Mouse (Mus musculus): ENCODE results near the gene Gtf2ird1.

The Gtf2ird1 gene

DNA sequence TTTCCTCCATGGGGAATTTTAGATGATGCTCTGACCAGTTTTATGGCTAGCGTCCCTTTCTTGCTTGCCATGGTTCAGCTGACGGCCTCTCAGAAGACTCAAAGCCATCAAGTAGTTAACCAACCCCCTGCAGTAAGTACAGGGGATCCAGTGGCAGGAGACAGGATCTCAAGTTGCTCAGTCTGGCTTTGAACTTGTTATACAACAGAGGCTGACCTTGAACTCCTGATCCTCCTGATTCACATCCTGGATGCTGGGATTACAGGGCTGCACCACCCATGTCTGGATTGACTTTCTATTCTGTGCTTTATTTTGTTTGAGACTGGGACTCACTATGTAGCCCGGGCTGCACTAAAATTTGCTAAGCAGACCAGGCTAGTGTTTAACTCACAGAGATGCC is 14.4 kb downstream of the Gtf2ird1 start:
- no peak for DNase-seq

DNA sequence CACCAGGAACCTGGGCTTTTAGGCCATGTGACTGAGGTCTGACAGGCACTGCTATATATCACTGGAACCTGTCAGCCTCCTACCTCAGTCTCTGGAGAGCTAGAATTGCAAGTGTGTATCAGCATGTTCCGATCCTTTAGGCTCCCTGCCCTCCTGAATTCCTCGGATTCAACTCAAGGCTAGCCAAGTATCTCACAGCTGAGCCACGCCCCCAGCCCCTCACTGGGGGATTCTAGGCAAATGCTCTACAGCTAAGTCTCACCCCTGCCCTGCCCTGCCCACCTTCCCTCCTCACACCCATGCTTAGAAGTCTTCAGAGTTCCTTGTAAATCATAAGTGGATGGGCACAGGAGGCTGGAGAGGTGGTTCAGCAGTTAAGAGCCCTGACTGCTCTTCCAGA is 15.4 kb downstream of the Gtf2ird1 start:
- no peak for DNase-seq

DNA sequence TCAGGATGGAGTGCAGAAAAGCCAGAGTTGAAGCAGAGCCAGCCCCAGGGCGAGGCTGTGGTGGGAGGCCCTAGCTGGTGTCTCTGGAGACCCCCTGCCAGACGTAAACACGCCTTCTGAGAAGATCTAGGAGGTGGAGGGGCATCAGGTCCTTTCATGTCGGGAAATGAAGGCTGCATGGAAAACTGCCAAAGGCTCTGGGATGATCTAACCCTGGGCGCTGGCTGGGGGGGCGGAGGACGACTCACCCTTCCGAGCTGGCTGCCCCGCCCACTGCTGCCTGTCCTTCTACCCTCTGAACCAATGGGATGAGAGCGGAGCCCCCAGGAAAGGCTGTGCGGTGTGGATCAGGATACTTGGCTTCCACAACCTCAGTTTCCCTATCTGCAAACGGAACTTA is 16.4 kb downstream of the Gtf2ird1 start:
- peak; percentile 45 for DNase-seq

DNA sequence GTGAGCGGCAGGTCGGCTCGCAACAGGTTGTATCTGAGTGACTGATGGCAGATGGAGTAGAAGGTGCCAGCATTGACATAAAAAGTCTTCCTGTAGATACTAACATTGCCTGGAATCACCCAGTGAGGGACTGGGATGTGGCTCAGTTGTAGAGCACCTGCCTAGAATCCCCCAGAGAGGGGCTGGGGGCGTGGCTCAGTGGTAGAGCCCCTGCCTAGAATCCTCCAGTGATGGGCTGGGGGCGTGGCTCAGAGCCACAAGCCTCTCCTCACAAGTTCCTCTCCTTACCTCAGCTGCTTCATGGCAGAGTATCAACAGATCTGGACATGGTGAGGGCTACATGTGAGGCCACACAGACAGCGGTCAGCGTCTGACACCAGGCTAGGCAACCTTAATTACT is 17.0 kb downstream of the Gtf2ird1 start:
- DNase-seq: no peak

DNA sequence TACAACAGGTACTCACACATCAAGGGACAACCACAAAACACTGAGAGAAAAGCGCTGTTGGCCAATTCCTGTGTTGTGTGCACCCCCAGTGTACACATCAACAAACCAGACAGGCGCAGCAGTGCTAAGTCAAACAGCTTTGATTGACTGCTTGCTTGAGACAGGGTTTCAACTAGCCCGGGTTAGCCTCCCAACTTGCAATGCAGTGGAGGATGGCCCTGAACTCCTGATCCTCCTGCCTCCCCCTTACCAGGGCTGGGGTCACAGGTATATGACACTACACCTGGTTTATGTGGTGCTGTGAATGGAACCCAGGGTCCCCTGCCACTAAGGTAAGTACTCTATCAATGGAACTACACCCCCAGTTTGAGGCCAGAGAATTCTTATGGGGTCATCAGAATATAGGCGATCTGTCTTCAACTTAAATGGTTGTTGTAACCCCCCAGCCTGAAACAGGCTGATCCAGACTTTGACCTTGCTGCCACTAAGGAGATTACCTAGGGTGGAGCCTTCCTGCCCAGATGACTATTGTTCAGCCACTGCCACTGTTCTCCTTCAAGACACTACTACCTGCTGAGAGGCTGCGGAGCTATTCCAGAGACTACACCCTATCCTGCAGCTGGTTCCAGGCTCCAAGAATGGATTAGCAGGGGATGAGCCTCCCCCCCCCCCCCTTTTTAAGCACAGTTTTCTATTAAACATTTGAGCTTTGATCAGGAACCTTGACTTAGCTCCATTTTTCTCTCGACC is 17.7 kb downstream of the Gtf2ird1 start:
- DNase-seq: no peak

DNA sequence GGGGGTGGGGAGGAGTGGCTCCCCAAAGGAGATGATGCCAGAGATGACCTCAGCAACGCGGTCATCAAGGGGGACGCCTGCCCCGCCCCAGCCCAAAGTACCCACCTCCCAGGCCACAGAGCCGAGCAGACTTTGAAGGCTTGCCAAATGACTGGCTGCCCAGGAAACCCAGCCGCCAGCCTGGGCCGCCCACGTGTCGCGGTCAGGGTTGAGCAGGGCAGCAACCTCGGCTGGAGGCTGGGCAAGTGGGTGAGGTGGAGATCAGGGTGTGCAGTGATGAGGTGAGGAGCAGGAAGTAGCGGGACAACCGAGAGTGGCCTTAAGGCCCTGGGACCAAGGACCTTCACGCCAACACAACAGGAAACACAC is 19.1 kb downstream of the Gtf2ird1 start:
- DNase-seq: peak; percentile 13

DNA sequence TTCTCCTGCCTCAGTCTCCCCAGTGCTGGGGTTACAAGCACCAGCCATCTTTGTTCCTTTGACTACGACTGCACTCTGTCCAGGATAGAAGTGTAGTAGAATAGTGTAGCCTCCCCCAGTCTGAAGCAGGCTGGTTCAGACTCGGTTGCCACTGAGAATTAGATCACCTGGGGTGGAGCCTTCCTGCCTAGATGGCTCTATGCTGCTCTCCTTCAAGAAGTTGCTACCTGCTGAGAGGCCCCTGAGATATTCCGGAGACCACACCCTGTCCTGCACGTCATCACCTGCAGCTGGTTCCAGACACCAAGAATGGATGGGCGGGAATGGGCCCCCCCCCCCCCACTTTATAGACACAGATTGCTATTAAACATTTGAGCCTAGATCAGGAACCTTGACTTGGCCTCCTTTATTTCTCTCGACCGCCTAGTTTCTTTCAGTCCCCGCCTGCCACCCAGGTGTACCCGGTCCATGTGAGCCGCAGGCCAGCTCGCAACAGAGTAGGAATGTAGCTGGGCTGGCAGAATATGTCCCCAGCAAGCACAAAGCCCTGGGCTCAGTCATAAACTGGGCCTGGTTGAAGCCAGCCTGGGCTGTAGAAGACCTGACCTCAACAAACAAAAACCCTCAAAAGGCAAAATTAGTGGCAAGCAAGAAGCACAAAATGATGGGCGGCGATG is 19.6 kb downstream of the Gtf2ird1 start:
- no peak for DNase-seq

DNA sequence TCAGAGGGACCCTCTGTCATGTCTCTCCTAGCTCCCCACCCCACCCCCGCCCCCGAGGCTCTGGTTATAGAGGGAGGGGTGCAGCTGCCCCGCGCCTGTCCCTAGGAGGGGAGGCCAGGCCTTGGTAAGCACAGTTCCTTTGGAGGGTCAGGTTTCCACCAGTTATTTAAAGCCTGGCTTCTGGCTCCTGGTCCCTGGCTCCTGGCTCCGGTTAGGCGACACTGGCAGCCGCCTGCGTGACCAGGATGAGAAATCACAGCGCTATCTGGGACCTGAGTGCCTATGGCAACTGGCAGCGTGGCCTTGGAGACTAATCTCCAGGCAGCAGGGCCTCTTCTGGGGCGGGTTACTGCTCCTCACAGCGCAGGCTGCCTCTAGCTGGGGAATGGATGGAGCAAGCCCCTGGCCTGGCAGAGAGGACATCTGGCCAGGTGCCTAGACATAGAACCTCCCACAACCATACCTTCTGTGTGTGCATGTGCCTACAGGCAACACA is 20.6 kb downstream of the Gtf2ird1 start:
- no peak for DNase-seq

DNA sequence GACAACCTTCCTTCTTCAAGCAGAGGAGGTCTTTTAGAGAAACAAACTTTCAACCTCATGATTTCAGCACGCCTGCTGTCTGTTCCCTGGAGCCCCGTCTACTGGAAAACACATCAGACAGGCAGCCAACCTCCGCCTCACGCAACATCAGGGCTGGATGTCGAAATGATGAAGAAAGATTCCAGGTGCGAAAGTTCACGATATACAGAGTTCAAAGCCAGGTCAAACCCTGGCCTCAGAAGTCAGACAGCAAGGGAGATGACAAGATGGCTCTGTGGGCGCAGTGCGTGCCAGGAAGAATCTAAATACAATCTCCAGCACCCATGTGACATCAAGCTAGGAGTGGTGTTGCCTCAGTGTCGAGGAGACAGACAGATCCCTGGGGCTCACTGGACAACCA is 23.4 kb downstream of the Gtf2ird1 start:
- DNase-seq: peak; percentile 18

DNA sequence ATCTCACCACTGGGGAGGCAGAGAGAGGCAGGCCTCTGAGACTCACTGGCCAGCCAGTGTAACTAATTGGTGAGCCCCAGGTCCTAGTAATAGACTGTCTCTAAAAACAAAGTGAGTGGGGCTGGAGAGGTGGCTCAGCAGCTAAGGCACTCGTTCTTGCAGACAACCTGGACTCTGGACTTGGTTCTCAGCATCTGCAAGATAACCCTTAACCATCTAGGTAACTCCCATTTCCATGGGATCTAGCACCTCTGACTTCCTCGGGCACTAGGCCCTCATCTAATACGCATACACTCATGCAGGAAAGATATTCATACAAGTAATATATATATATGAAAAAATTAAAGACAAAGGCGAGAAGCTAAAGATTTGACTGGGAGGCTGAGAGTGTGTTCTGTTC is 26.4 kb downstream of the Gtf2ird1 start:
- DNase-seq: no peak

DNA sequence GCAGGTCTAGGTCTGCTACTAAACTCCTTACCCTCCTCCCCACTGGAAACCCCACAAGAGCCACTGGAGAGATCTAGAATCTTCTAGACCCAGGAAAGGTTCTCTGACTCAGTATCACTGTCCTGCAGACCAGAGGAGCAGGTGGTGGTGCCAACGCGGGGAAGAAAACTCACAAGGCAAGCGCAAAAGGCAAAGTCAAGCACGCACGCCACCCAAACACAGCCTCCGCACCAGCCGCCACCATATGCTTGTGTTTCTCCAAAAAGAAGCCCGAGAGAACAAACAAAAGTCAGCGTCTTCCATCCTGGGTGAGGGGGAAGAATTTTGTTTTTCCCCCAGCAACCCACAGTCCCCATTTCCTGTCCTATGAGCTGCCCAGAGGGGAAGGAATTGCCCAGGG is 28.9 kb downstream of the Gtf2ird1 start:
- no peak for DNase-seq

DNA sequence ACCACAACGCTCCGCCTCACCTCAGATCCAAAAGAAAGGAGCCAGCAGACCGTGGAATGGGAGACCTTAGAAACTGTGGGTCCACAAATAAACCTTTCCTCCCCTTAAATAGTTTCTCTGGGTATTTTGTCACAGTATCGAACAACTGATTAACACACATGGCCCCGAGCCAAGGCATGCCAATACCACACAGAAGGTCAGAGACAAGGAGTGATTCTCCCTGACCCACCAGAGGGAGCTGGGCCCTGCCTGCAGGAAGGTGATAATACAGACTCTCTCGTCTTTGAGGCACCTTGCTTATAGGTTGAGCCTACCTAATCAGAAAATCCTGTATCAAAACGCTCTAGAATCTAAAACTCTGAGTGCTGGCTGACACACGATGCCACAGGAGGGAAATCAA is 30.9 kb downstream of the Gtf2ird1 start:
- DNase-seq: no peak

DNA sequence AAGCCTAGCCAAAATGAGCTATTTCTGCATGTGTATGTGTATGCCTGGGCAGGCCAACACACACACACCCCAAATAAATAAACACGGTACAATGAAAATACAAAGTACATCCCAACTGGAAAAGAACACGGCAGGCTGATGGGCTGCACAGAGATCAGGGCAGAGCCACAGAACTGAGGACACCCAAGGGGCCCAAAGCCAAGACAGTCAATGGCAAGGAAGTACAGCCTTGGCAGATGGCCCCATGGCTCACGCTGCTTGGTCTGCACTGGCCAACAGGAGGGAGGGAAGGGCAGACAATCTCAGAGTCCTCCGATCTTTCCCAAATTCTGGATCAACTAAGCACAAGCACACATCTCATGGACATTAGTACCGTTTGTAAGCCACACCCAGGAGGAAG is 32.6 kb downstream of the Gtf2ird1 start:
- DNase-seq: no peak

DNA sequence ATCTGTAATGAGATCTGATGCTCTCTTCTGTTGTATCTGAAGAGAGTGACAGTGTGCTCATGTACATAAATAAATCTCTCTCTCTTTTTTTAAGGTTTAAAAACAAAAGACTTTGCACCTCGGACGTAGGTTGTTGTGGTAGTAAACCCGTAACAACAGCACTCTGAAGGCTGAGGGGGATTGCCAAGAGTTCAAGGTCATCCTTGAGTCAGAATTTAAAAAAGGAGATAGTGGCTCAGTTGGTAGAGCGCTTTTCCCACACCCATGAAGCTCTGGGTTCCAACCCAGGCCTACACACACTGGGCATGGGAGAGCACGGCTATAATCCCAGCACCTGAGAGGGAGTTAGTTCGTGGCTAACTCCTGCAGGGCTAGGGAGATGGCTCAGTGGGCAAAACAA is 33.1 kb downstream of the Gtf2ird1 start:
- no peak for DNase-seq

DNA sequence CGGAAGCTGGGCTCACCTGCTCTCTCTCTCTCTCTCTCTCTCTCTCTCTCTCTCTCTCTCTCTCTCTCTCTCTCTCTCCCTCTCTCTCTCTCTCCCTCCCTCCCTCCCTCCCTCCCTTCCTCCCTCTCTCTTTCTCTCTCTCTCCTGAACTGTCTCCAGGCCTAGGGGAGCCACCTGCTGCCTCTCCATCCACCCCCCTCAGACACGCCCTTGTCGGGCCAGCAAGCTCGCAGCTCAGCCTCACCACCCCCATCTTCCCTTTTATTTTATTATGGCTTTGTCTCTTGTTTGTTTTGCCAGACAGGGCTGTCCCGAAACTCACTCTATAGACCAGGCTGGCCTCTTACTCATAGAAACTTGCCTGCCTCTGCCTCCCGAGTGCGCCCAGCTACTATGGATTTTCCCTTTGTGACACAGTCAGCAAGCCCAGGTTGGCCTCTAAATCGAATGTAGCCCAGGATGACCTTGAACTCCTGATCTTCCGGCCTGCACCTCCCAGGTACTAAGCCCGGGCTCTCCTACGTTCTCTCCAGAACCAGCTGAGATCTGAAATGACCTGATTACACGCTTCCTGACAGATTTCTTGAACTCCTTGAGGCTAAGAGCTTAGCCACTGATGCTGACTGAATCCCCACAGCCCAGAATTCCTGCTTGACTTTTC is 34.1 kb downstream of the Gtf2ird1 start:
- no peak for DNase-seq

DNA sequence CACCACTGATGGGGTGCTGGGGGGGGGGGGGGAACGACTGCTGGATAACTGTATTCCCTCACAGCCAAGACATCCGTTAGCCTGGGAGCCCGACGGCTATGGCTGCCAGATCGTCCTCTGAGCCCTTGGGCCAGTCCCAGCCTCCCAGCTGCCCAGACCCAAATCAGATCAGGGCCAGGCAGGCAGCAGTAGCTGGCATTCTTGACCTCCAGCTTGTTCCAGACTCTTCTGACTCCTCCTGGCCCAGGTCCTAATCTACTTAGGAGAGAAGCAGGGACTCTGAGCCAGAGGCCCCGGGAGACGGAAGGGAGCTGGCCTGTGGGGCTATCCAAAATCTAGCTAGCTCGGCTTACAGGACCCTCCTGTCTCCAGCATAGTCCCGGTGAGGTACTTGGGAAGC is 35.5 kb downstream of the Gtf2ird1 start:
- DNase-seq: no peak

DNA sequence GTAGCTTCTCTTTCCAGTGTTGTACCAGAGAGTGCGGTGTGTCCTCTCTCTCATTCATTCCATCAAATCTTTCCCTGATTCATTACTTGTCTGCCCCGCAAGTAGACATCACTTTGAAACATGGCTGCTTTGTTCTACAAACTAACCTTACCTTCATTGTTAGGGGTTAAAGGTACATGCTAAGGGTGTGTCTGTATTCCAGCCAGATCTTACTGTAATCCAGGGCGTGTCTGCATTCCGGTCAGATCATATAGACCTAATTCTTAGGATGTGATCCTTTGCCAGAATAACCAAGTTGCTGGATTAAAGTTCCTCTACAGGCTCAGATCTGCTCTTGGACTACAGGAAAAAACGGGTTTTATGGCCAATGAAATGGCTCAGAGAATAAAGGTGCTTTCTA is 36.8 kb downstream of the Gtf2ird1 start:
- no peak for DNase-seq

DNA sequence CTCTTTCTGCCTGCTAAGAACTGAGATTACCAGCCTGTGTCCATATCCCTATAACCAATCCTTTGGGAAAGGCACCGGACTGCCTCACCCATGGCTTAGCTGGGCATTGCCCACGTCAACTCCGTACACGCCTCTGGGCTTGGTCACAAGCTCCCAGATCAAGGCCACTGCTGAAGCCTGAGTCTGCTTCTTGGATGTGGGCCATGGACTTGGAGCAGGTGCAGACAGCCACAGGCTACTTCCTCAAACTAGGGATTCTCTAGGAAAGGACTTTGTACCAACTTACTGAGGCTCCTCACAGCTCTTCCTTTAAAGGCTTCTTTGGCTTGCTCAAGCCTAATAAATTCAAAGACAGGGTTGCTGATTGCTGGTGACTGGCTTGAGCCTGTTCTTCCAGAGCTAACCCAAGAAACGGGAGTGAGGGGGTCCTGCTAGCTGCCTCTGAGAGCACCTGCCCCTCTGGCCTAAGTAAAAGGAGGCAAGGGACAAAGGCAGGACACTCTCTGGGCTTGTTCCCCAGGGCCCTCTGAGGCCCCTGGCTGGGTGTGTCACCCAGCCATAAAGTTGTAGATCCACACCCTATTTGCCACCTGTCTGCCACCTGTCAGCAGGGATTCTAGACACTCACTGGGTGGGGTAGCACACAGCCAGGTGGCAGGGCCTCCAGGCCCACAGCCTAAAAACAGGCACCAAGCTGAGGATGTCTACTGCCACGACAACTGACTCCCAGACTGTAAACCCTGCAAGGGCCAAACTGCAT is 38.0 kb downstream of the Gtf2ird1 start:
- no peak for DNase-seq

DNA sequence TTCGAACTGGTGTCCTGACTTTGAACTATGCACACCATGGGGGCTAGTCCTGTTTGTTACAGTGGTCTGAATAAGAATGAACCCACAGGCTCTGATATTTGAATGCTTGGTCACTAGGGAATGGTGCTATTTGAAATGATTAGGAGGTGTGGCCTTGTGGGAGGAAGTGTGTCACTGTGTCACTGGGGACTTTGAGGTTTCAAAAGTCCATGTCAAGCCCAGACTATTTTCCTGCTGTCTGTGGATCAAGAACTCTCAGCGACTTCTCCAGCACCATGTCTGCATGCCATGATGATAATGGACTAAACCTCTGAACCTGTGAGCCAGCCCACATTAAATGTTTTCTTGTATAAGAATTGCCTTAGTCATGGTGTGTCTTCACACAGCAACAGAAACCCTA is 44.2 kb downstream of the Gtf2ird1 start:
- no peak for DNase-seq

DNA sequence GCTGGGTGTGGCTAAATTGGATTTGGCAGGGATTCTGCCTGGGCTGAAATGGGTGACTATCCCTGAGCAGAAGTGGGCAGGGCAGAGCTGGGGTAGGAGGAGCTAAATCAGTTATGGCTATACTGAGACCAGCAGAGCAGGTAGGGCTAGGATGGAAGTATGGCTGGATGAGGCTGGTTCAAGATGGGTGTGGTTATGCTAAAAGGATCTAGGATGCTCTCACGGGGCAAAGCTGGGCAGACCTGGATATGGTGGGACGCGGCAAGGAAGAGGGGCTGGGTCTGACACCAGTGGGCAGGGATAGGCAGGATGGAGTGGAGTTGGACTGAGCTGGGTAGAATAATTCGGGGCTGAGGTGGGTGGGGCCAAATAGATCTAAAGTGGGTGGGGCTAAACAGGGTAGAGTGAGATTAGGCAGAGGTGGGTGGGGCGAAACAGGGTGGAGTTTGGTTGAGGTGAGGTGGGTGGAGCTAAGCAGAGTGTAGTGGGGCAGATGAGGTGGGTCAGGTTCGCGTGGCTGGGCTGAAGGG is 46.1 kb downstream of the Gtf2ird1 start:
- peak; percentile 67 for DNase-seq

DNA sequence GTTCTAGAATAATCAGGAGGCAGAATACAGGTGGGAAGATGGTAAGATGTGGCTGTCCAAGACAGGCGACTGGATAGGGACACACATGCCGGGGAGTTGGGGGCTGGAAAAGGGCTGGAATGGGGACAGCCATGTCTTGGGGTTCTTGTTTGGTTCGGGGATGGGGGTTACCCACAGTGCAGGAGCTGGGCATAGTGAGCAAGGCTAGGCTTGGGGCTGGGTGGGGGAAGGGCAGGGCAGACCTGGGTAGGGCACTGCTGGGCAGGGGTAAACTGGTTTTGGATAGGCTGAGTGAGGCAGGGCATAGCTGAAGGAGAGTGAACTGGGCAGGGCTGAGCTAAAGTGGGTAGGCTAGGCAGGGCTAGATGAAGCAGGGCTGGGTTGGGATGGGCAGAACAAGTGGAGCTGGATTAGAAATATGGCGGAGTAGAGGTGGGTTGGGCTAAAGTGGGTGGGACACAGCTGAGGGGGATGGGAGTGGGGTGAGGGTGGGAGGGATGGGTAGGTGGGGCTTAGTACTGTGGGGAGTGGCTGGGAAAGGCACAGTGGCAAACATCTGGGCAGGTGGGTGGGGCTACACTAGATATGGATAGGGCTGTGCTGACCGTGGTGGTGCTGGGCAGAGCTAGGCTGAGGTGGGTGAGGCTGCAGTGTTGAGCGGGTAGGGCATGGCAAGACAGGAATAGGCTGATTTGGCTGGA is 46.8 kb downstream of the Gtf2ird1 start:
- DNase-seq: peak; percentile 66

DNA sequence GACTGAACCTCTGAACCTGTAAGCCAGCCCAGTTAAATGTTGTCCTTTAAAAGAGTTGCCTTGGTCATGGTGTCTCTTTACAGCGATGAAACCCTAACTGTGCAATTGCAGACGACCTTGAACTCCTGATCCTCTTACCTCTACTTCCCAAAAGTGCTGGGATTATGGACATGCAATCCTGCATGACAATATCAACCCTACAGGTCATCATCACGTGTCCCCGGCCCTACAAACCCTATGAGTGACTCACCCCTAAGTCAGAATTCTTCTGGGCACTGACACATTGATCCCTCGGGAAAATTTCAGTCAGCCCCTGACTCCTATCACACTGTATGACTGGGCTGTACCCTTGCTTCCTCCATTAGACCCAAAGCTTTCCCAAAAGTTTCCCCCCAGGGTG is 48.4 kb downstream of the Gtf2ird1 start:
- no peak for DNase-seq
